In genomic region chr13:13796082-13796481, GRCm38 (mm10) we compare ENCODE assay signal across 15 mouse cellular contexts. TPM values are rescaled to one million over a fixed set of nuclear protein-coding genes. Genes with fewer than 3 reads are reported as not detected.
"Had no signal": no experiment of that assay in that cellular context is flagged by ENCODE, and none has a peak within 500 bp of the region (broad histone marks: within the 10 kb centered on the region; RNA-seq: fewer than 3 reads in every experiment).

No protein-coding gene starts in this region.

- H3K4me2 ChIP-seq: kidney, embryonic 15.5 days; liver, embryonic 11.5 days; liver, embryonic 15.5 days; midbrain, embryonic 11.5 days; midbrain, embryonic 15.5 days; neural tube, embryonic 12.5 days had no signal

- H3K27me3 ChIP-seq: kidney, embryonic 15.5 days; liver, embryonic 15.5 days; midbrain, embryonic 15.5 days; neural tube, embryonic 12.5 days had no signal

- H3K4me1 ChIP-seq: kidney, embryonic 15.5 days; limb, embryonic 10.5 days; liver, embryonic 15.5 days; megakaryocyte, embryonic 14.5 days; midbrain, embryonic 15.5 days; neural tube, embryonic 12.5 days had no signal

- ATAC-seq: midbrain, embryonic 15.5 days had no signal

- H3K36me3 ChIP-seq: kidney, embryonic 15.5 days; limb, embryonic 10.5 days; liver, embryonic 15.5 days; midbrain, embryonic 15.5 days; neural tube, embryonic 12.5 days had no signal

- H3K4me3 ChIP-seq: kidney, embryonic 15.5 days; left cerebral cortex, adult 2 months; limb, embryonic 10.5 days; liver, embryonic 15.5 days; megakaryocyte, embryonic 14.5 days; midbrain, embryonic 15.5 days; neural tube, embryonic 12.5 days had no signal

- H3K27ac ChIP-seq: kidney, embryonic 15.5 days; left cerebral cortex, adult 2 months; limb, embryonic 10.5 days; liver, embryonic 15.5 days; midbrain, embryonic 15.5 days; neural tube, embryonic 12.5 days had no signal

- H3K9me3 ChIP-seq: kidney, embryonic 15.5 days; limb, embryonic 10.5 days; liver, embryonic 15.5 days; midbrain, embryonic 15.5 days; neural tube, embryonic 12.5 days had no signal

- H3K9ac ChIP-seq: kidney, embryonic 15.5 days; liver, embryonic 15.5 days; midbrain, embryonic 15.5 days; neural tube, embryonic 12.5 days had no signal

- DNase-seq: kidney, adult 2 months; kidney, postnatal 14 days; lung, adult 2 months; lung, postnatal 14 days; thymus, adult 2 months; thymus, postnatal 25 days had no signal

RNA-seq across cellular contexts. Expression of gene Gng4, which starts 12.2 kb away (rescaled TPM):
- polyA plus RNA-seq: liver, embryonic 11.5 days had no signal
